Comparison of ENCODE assay signal across 34 mouse cellular contexts in the genomic region with DNA sequence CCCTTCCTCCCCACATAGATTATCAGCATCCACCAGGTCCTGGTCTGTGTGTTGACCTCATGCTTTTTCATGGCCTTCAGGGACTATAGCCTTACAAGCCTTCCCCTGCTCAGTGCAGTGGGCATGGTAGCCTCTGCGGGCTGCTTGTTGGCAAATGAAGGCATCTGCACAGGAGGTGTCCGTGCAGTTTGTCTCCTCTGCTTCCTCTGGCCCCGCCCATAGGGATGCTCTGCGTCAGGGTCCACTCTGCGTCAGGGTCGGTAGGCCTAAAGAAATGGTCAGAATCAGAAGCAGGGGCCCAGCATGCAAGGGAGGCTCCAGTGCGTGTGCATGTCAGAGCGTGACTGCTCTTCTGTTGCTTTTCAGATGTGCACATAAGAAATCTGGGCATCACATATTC.
"Had no signal": no experiment of that assay in that cellular context is flagged by ENCODE, and none has a peak within 500 bp of the region (broad histone marks: within the 10 kb centered on the region; RNA-seq: fewer than 3 reads in every experiment).

No protein-coding gene starts in this region.

- ATAC-seq: hindbrain, embryonic 16.5 days; hindbrain, postnatal 0 days; inflammation-experienced regulatory T-cells, adult 6 months; intestine, embryonic 15.5 days; intestine, embryonic 16.5 days; intestine, postnatal 0 days had no signal

- H3K36me3 ChIP-seq: heart, embryonic 12.5 days; heart, embryonic 13.5 days; heart, embryonic 15.5 days; hindbrain, embryonic 10.5 days; hindbrain, embryonic 12.5 days; hindbrain, embryonic 13.5 days; hindbrain, embryonic 15.5 days; intestine, embryonic 15.5 days; kidney, embryonic 15.5 days had no signal

- H3K27ac ChIP-seq: heart, embryonic 13.5 days; heart, embryonic 15.5 days; hindbrain, embryonic 10.5 days; hindbrain, embryonic 12.5 days; hindbrain, embryonic 13.5 days; hindbrain, embryonic 14.5 days; hindbrain, embryonic 15.5 days; hindbrain, postnatal 0 days; intestine, embryonic 15.5 days; kidney, embryonic 15.5 days; kidney, postnatal 0 days; layer of hippocampus, adult 2 months; left cerebral cortex, adult 2 months had no signal

- H3K4me2 ChIP-seq: heart, embryonic 11.5 days; heart, embryonic 12.5 days; heart, embryonic 13.5 days; heart, embryonic 15.5 days; hindbrain, embryonic 12.5 days; hindbrain, embryonic 13.5 days; hindbrain, embryonic 14.5 days; hindbrain, embryonic 15.5 days; intestine, embryonic 15.5 days; kidney, embryonic 15.5 days had no signal

- DNase-seq: heart, postnatal 14 days; heart, postnatal 36 days; heart, postnatal 4 days; kidney, adult 11 months; kidney, adult 18-20 months; kidney, adult 2 months; kidney, adult 8-10 months; kidney, adult 9 months; kidney, postnatal 10 days; kidney, postnatal 14 days; kidney, postnatal 25 days; kidney, postnatal 36 days; kidney, postnatal 4 days; layer of hippocampus, adult 9-11 months; layer of hippocampus, postnatal 36 days had no signal

- H3K9me3 ChIP-seq: heart, embryonic 12.5 days; heart, embryonic 13.5 days; heart, embryonic 15.5 days; hindbrain, embryonic 10.5 days; hindbrain, embryonic 12.5 days; hindbrain, embryonic 13.5 days; hindbrain, embryonic 15.5 days; intestine, embryonic 15.5 days; kidney, embryonic 15.5 days had no signal

- H3K27me3 ChIP-seq: heart, embryonic 12.5 days; heart, embryonic 13.5 days; heart, embryonic 15.5 days; hindbrain, embryonic 12.5 days; hindbrain, embryonic 13.5 days; hindbrain, embryonic 15.5 days; intestine, embryonic 15.5 days; kidney, embryonic 15.5 days had no signal

- H3K9ac ChIP-seq: heart, embryonic 12.5 days; heart, embryonic 13.5 days; heart, embryonic 15.5 days; hindbrain, embryonic 12.5 days; hindbrain, embryonic 13.5 days; hindbrain, embryonic 14.5 days; hindbrain, embryonic 15.5 days; intestine, embryonic 15.5 days; kidney, embryonic 15.5 days had no signal

- H3K4me1 ChIP-seq: hindbrain, embryonic 15.5 days; intestine, embryonic 15.5 days had no signal

- H3K4me3 ChIP-seq: heart, embryonic 12.5 days; heart, embryonic 13.5 days; heart, embryonic 15.5 days; hindbrain, embryonic 10.5 days; hindbrain, embryonic 12.5 days; hindbrain, embryonic 13.5 days; hindbrain, embryonic 15.5 days; intestine, embryonic 15.5 days; kidney, embryonic 15.5 days; layer of hippocampus, adult 2 months; left cerebral cortex, adult 2 months had no signal
